Mouse (Mus musculus) megakaryocyte, adult 5-6 weeks (primary cell): Measurements from ENCODE around the gene Scaf4. TPM values are rescaled to one million over a fixed set of nuclear protein-coding genes. Genes with fewer than 3 reads are reported as not detected.
A peak's percentile ranks its signal among the peaks of the same experiment; 100 is the strongest.

Source experiments
- ATAC-seq: 2 replicates; pipeline ENCODE4 v1.8.0; 2016; ENCODE audit warnings: mild to moderate bottlenecking, inconsistent platforms; ENCODE audit not compliant: poor library complexity, severe bottlenecking
- total RNA-seq, 2 experiments: library from RNA; stranded (forward) in 1 of 2; stranded (reverse) in 1 of 2; fragments of 153-499, 151-499 nt in 1 of 2; fragments of 221-1000, 200-1000 nt in 1 of 2; gene quantifications; 2 replicates each; pipeline versions ENCODE4 v1.2.3 to v1.2.4; 2015 to 2017

The Scaf4 gene
- total RNA-seq (2015) (51.5 and 58.4 TPM in 2 replicates), total RNA-seq (2017) (19.2 and 29.1 TPM in 2 replicates)

GRCm38 (mm10) chr16:90283905-90284891, at the start of gene Scaf4:
TSS of gene Scaf4 (minus strand) at chr16:90284503.
- ATAC-seq = peak; percentile 81

- no peak for ATAC-seq
These were observed 48.2 kb upstream of the Scaf4 start for GRCm38 (mm10) chr16:90332553-90332952.

- no peak for ATAC-seq
These were observed 46.7 kb upstream of the Scaf4 start for GRCm38 (mm10) chr16:90330979-90331378.

GRCm38 (mm10) chr16:90329511-90329910, 45.2 kb upstream of the Scaf4 start:
- ATAC-seq = no peak

- peak; percentile 91 for ATAC-seq
These were observed 38.7 kb upstream of the Scaf4 start for GRCm38 (mm10) chr16:90322850-90323528.

GRCm38 (mm10) chr16:90319321-90319720, 35.0 kb upstream of the Scaf4 start:
- ATAC-seq = no peak

- no peak for ATAC-seq
These were observed 34.1 kb upstream of the Scaf4 start for GRCm38 (mm10) chr16:90318372-90318926.

- no peak for ATAC-seq
These were observed 33.5 kb upstream of the Scaf4 start for GRCm38 (mm10) chr16:90317777-90318176.

GRCm38 (mm10) chr16:90315881-90316280, 31.6 kb upstream of the Scaf4 start:
- ATAC-seq = peak; percentile 73

GRCm38 (mm10) chr16:90312449-90313082, 28.3 kb upstream of the Scaf4 start:
- ATAC-seq = 0 out of 2 replicates have a peak, but pooled peaks have one; percentile 56

- no peak for ATAC-seq
These were observed 26.3 kb upstream of the Scaf4 start for GRCm38 (mm10) chr16:90310488-90311135.

GRCm38 (mm10) chr16:90309784-90310183, 25.5 kb upstream of the Scaf4 start:
- ATAC-seq = no peak

- no peak for ATAC-seq
These were observed 19.6 kb upstream of the Scaf4 start for GRCm38 (mm10) chr16:90303988-90304299.

GRCm38 (mm10) chr16:90303286-90303987, 19.1 kb upstream of the Scaf4 start:
- no peak for ATAC-seq

- no peak for ATAC-seq
These were observed 17.4 kb upstream of the Scaf4 start for GRCm38 (mm10) chr16:90301706-90302105.

GRCm38 (mm10) chr16:90300896-90301295, 16.6 kb upstream of the Scaf4 start:
- ATAC-seq = peak; percentile 89

GRCm38 (mm10) chr16:90299591-90299990, 15.3 kb upstream of the Scaf4 start:
- ATAC-seq = no peak

- ATAC-seq = no peak
These were observed 14.4 kb upstream of the Scaf4 start for GRCm38 (mm10) chr16:90298426-90299300.
